Mouse (Mus musculus): ENCODE results near the gene Il9r.

GRCm38 (mm10) chr11:32159176-32159575, 40.9 kb downstream of the Il9r start:
- TF ChIP-seq POLR2A (IDR thresholded peaks at IDR 0.05; ENCODE audit: low read depth, low read length) = no peak
- no peak for TF ChIP-seq CTCF (IDR thresholded peaks at IDR 0.05; ENCODE audit: extremely low read depth, insufficient read depth, insufficient read length, insufficient replicate concordance)

Measured in spleen, adult 2 months (tissue).